Mouse (Mus musculus): Measurements from ENCODE around the gene Cdk9. TPM values are rescaled to one million over a fixed set of nuclear protein-coding genes. Genes with fewer than 3 reads are reported as not detected.

The Cdk9 gene
- polyA plus RNA-seq, 1 experiment, result 154 TPM

GRCm38 (mm10) chr2:32685807-32686206 lies 27.1 kb downstream of the Cdk9 start:
- Histone ChIP-seq H3K4me1 (ENCODE audit: control insufficient read depth, insufficient read depth, low read length) (no peaks in the 10 kb centered on the region; the same call in 1 of the 2 replicates), H3K27ac (ENCODE audit: control insufficient read depth, insufficient read depth, low read depth, low read length, poor library complexity) (no peak overlapping the region), H3K4me3 (replicated peaks; ENCODE audit: control insufficient read depth, low read depth, low read length) (no peak overlapping the region)
- TF ChIP-seq POLR2A (IDR thresholded peaks at IDR 0.05; ENCODE audit: borderline replicate concordance, control insufficient read depth, low read depth, low read length), result no peak
- no peak for TF ChIP-seq CTCF (IDR thresholded peaks at IDR 0.05; ENCODE audit: control insufficient read depth, insufficient read depth, low read length)
- WGBS, result 88% methylated on average over 3 of the region's 3 CpGs

DNA sequence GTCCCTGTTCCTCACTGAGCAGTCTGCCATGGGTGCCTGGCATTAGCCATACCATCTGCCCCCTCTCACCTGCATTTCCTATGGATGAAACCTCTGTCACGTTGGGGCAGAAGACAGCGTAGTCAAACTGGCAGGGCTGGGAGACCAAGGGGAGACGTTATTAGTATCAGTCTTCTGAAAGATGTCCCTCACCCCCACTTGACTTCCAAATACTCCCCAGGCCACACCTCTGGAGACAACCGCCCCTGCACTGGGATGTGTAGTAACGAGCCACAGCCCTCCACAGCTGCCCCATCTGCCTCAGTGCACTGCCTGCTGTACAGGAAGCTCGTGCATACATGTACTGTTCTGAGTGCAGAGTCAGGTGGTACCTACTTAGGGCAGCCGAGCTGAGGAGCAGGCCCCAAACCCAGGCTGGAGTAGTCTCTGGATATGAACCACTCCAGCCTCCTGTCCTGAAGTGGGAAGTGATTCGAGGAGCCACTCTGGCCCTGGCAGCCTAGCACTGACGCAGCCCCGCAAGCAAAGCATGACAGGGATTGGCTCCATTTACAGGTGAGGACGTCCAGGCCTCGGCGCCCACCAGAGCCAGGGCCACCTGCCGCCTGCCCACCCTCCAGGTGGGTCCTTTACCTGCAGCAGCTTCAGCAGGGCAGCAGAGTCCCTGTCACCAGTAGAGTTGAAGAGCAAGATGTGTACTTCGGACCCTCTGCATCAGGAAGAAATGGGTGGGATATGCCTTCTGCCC lies 28.0 kb downstream of the Cdk9 start:
- 85% methylated on average over 15 of the region's 15 CpGs for WGBS

DNA sequence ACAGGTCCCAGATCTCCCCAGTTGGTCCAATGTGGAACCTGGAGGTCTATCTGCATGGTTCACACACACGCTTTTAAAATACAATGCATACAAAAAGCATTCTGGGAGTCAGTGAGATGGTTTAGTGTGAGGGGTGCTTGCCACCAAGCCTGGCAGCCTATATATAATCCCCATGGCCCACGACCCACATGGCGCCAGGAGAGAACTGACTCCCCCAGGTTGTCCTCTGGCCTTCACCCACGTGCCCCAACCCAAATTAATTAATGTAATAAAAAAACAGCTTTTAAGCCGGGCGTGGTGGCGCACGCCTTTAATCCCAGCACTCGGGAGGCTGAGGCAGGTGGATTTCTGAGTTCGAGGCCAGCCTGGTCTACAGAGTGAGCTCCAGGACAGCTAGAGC lies 29.2 kb downstream of the Cdk9 start:
- 88% methylated on average over 10 of the region's 10 CpGs for WGBS
- TF ChIP-seq CTCF (IDR thresholded peaks at IDR 0.05; ENCODE audit: control insufficient read depth, insufficient read depth, low read length), result no peak
- no peak for TF ChIP-seq POLR2A (IDR thresholded peaks at IDR 0.05; ENCODE audit: borderline replicate concordance, control insufficient read depth, low read depth, low read length)
- Histone ChIP-seq H3K27ac (ENCODE audit: control insufficient read depth, insufficient read depth, low read depth, low read length, poor library complexity) (no peak overlapping the region), H3K4me3 (replicated peaks; ENCODE audit: control insufficient read depth, low read depth, low read length) (no peak overlapping the region), H3K4me1 (ENCODE audit: control insufficient read depth, insufficient read depth, low read length) (no peaks in the 10 kb centered on the region)

More for the DNA sequence above, 28.0 kb downstream of the Cdk9 start:
- TF ChIP-seq CTCF (IDR thresholded peaks at IDR 0.05; ENCODE audit: control insufficient read depth, insufficient read depth, low read length) (no peak), POLR2A (IDR thresholded peaks at IDR 0.05; ENCODE audit: borderline replicate concordance, control insufficient read depth, low read depth, low read length) (no peak)
- no peak overlapping the region for H3K4me3 ChIP-seq (replicated peaks; ENCODE audit: control insufficient read depth, low read depth, low read length)
- no peaks in the 10 kb centered on the region; the same call in 1 of the 2 replicates for H3K4me1 ChIP-seq (ENCODE audit: control insufficient read depth, insufficient read depth, low read length)
- no peak overlapping the region for H3K27ac ChIP-seq (ENCODE audit: control insufficient read depth, insufficient read depth, low read depth, low read length, poor library complexity)

DNA sequence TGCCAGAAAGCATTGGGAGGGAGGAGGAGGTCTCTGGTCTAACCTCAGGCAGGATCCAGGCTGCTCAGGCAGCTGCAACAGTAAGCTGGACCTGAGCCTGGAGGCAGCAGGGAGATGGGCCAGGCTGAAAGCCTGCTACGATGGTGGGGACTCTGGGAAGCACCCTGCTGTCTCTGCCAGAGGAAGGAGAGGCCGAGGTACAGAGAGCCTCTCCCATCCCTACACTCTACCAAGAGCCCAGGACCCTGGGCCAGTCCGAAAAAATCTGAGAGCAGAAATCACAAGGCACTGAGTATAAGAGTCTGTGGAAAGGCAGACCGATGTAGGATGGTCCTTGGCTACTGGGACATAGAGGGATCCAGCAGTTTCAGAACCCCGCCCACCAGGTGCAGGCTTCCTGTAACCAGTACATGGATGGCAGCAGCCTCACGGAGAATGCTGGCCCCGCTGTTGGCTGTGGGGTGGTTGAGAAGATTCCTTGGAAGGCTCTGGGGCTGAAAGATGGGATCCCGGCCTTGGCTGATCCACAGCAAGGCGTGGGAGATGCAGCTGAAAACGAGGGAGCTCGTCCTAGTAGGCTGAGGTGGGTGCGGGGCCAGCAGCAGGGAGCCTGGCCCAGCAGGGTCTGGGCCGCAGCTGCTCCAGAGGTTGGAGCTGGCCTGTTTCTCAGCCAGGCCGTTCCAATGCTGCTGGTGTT lies 30.0 kb downstream of the Cdk9 start:
- WGBS, result 85% methylated on average over 14 of the region's 14 CpGs
- TF ChIP-seq CTCF (IDR thresholded peaks at IDR 0.05; ENCODE audit: control insufficient read depth, insufficient read depth, low read length) (no peak), POLR2A (IDR thresholded peaks at IDR 0.05; ENCODE audit: borderline replicate concordance, control insufficient read depth, low read depth, low read length) (no peak)
- Histone ChIP-seq H3K27ac (ENCODE audit: control insufficient read depth, insufficient read depth, low read depth, low read length, poor library complexity) (no peak overlapping the region), H3K4me1 (ENCODE audit: control insufficient read depth, insufficient read depth, low read length) (no peaks in the 10 kb centered on the region), H3K4me3 (replicated peaks; ENCODE audit: control insufficient read depth, low read depth, low read length) (no peak overlapping the region)

DNA sequence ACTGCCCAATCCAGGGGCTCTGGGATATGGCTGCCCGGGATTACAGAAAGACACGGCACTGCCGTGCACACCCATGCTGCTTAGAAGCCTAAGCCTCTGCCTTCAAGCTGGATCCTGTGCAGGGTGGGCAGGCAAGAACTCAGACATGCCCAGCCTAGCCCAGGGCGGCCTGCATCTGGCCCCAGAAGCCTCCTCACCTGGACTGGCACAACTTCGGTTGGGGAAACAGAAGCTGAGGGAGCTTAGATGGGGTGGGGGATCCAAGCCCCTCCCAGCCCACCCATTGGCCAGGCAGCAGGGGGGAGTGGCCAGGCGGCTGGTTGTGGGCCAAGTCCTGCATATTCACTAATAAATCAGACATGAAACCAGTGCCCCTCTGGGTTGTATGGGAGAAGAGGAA lies 31.1 kb downstream of the Cdk9 start:
- TF ChIP-seq CTCF (IDR thresholded peaks at IDR 0.05; ENCODE audit: control insufficient read depth, insufficient read depth, low read length) (no peak), POLR2A (IDR thresholded peaks at IDR 0.05; ENCODE audit: borderline replicate concordance, control insufficient read depth, low read depth, low read length) (no peak)
- no peak overlapping the region for H3K4me3 ChIP-seq (replicated peaks; ENCODE audit: control insufficient read depth, low read depth, low read length)
- WGBS, result 74% methylated on average over 6 of the region's 6 CpGs
- no peaks in the 10 kb centered on the region for H3K4me1 ChIP-seq (ENCODE audit: control insufficient read depth, insufficient read depth, low read length)
- H3K27ac ChIP-seq (ENCODE audit: control insufficient read depth, insufficient read depth, low read depth, low read length, poor library complexity), result no peak overlapping the region

DNA sequence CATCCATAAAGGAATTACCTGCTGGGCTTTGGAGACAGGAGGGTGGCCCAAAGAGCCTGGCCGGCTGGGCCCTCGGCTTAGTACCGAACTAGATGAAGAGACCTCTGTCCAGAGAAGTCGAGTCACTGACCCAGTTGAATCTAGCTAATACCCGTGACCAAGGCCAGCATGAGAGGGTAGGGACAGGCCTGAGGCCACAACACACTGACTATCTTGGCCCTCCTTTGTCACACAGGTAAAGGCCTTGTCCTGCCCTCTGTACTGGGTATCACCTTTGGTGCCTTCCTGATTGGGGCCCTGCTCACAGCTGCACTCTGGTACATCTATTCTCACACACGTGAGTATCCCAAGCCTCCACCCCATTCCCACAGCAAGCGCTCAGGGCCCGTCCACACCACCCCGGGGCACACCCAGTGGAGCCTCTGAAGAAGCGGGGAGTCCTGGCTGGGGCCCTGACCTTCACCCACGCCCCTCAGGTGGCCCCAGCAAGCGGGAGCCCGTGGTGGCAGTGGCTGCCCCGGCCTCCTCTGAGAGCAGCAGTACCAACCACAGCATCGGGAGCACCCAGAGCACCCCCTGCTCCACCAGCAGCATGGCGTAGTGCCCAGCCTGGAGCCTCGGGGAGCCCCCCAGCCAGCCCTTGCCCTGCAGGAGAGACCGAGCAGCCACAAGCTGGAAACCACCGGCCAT lies 31.8 kb downstream of the Cdk9 start:
- WGBS, result 82% methylated on average over 19 of the region's 19 CpGs
- H3K4me3 ChIP-seq (replicated peaks; ENCODE audit: control insufficient read depth, low read depth, low read length), result no peak overlapping the region
- H3K4me1 ChIP-seq (ENCODE audit: control insufficient read depth, insufficient read depth, low read length), result no peaks in the 10 kb centered on the region
- no peak for TF ChIP-seq POLR2A (IDR thresholded peaks at IDR 0.05; ENCODE audit: borderline replicate concordance, control insufficient read depth, low read depth, low read length)
- no peak for TF ChIP-seq CTCF (IDR thresholded peaks at IDR 0.05; ENCODE audit: control insufficient read depth, insufficient read depth, low read length)
- H3K27ac ChIP-seq (ENCODE audit: control insufficient read depth, insufficient read depth, low read depth, low read length, poor library complexity), result no peak overlapping the region

- Histone ChIP-seq H3K4me1 (ENCODE audit: control insufficient read depth, insufficient read depth, low read length) (no peaks in the 10 kb centered on the region), H3K27ac (ENCODE audit: control insufficient read depth, insufficient read depth, low read depth, low read length, poor library complexity) (no peak overlapping the region), H3K4me3 (replicated peaks; ENCODE audit: control insufficient read depth, low read depth, low read length) (no peak overlapping the region)
- 79% methylated on average over 7 of the region's 7 CpGs for WGBS
- TF ChIP-seq POLR2A (IDR thresholded peaks at IDR 0.05; ENCODE audit: borderline replicate concordance, control insufficient read depth, low read depth, low read length), result no peak
- no peak for TF ChIP-seq CTCF (IDR thresholded peaks at IDR 0.05; ENCODE audit: control insufficient read depth, insufficient read depth, low read length)
These were observed 32.8 kb downstream of the Cdk9 start for GRCm38 (mm10) chr2:32680051-32680451.

GRCm38 (mm10) chr2:32677683-32678082 lies 35.2 kb downstream of the Cdk9 start:
- no peaks in the 10 kb centered on the region for H3K4me1 ChIP-seq (ENCODE audit: control insufficient read depth, insufficient read depth, low read length)
- H3K4me3 ChIP-seq (replicated peaks; ENCODE audit: control insufficient read depth, low read depth, low read length), result no peak overlapping the region
- 82% methylated on average over 7 of the region's 7 CpGs for WGBS
- H3K27ac ChIP-seq (ENCODE audit: control insufficient read depth, insufficient read depth, low read depth, low read length, poor library complexity), result no peak overlapping the region
- TF ChIP-seq CTCF (IDR thresholded peaks at IDR 0.05; ENCODE audit: control insufficient read depth, insufficient read depth, low read length) (no peak), POLR2A (IDR thresholded peaks at IDR 0.05; ENCODE audit: borderline replicate concordance, control insufficient read depth, low read depth, low read length) (no peak)
